Mouse (Mus musculus) embryonic facial prominence, embryonic 11.5 days (tissue): Measurements from ENCODE around the gene Abcc8. TPM values are rescaled to one million over a fixed set of nuclear protein-coding genes. Genes with fewer than 3 reads are reported as not detected.

Source experiments
- ATAC-seq: fragments of 200-750 bp; cut with Nextera tagmentation; replicated peaks from 2 replicates; pipeline ENCODE4 v1.8.0; 2017; ENCODE audit warnings: low read depth; ENCODE audit not compliant: insufficient number of reproducible peaks, low FRiP score, low TSS enrichment
- DNase-seq: peaks from one replicate; pipeline ENCODE4 v3.0.0-alpha.2; 2015; ENCODE audit warnings: low spot score
- H3K27ac ChIP-seq: fragments of 300-500 bp; sonication (generic); replicated peaks from 2 replicates; pipeline ENCODE4 v1.5.1; 2014; ENCODE audit warnings: mild to moderate bottlenecking, low read depth, low read length, control low read depth
- H3K27me3 ChIP-seq: fragments of 300-500 bp; sonication (generic); 2 replicates; pipeline ENCODE4 v1.6.1; 2014; ENCODE audit warnings: mild to moderate bottlenecking, low read length, moderate library complexity, mixed read lengths; ENCODE audit not compliant: control insufficient read depth, insufficient read depth
- H3K36me3 ChIP-seq: fragments of 300-500 bp; sonication (generic); replicated peaks from 2 replicates; pipeline ENCODE4 v1.6.1; 2014; ENCODE audit warnings: low read depth, mild to moderate bottlenecking, low read length, moderate library complexity, mixed read lengths; ENCODE audit not compliant: control insufficient read depth, insufficient read depth
- H3K4me1 ChIP-seq: fragments of 300-500 bp; sonication (generic); 2 replicates; pipeline ENCODE4 v1.6.1; 2014; ENCODE audit warnings: low read length, mixed read lengths; ENCODE audit not compliant: control insufficient read depth, insufficient read depth
- H3K4me2 ChIP-seq: fragments of 300-500 bp; sonication (generic); 2 replicates; pipeline ENCODE4 v1.6.1; 2014; ENCODE audit warnings: low read depth, mild to moderate bottlenecking, control low read depth, low read length, moderate library complexity
- H3K4me3 ChIP-seq: fragments of 300-500 bp; sonication (generic); 2 replicates; pipeline ENCODE4 v1.5.1; 2014; ENCODE audit warnings: low read depth, low read length, control low read depth
- H3K9ac ChIP-seq: fragments of 300-500 bp; sonication (generic); replicated peaks from 2 replicates; pipeline ENCODE4 v1.6.1; 2014; ENCODE audit warnings: mild to moderate bottlenecking, control low read depth, low read length
- H3K9me3 ChIP-seq: fragments of 300-500 bp; sonication (generic); replicated peaks from 2 replicates; pipeline ENCODE4 v1.6.1; 2016; ENCODE audit warnings: mild to moderate bottlenecking, low read length, inconsistent platforms, mixed read lengths; ENCODE audit not compliant: control insufficient read depth
- WGBS: fragments of 180-500 bp; shearing (Covaris S2); extraction: QIAGEN DNeasy Blood & Tissue Kit; methylation state at CpG from one replicate; pipeline ENCODE4 v1.1.7; 2014; 5-methylcytosine and 5-hydroxymethylcytosine counted together
- polyA plus RNA-seq: library from polyadenylated mRNA; unstranded; fragments of >200 nt; fragmentation: Nextera tagmentation; extraction: Ambion mirVana; gene quantifications from 2 replicates; pipeline ENCODE4 v1.2.1, GENCODE M21; 2014

Abcc8 gene
- polyA plus RNA-seq, 1 experiment from 2014 or later, result 0.20 TPM

DNA sequence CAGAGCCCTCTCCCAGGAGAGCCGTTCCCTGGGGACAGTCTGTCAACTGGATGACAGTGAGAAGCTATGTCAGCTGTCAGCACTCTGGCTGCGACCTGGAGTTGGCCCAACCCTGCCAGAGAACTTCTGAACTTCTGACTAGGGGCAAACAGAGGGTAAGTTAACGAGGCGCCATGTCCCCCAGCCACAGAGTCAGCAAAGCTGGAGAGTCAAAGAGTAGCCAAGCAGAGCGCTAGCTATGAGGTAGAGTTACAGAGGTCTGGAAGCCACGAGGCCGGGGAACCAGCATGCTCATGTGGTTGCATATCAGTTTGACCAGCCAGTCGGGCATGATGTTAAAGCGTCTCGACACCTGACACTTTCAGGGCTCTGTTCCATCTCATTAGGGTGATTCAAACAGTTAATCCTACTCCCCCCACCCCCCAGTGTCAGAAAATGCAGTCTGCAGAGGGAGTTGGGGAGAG is 63.7 kb downstream of the Abcc8 start:
- Histone ChIP-seq H3K36me3 (no peaks in the 10 kb centered on the region), H3K27ac (no peak overlapping the region), H3K9me3 (no peaks in the 10 kb centered on the region), H3K27me3 (no peaks in the 10 kb centered on the region), H3K4me1 (no peaks in the 10 kb centered on the region), H3K9ac (no peak overlapping the region), H3K4me3 (no peak overlapping the region), H3K4me2 (no peak overlapping the region)
- WGBS, result 56% methylated on average over 10 of the region's 10 CpGs
- ATAC-seq (0 out of 2 replicates have a peak, but pooled peaks have one; percentile 14), DNase-seq (peak; percentile 36)

DNA sequence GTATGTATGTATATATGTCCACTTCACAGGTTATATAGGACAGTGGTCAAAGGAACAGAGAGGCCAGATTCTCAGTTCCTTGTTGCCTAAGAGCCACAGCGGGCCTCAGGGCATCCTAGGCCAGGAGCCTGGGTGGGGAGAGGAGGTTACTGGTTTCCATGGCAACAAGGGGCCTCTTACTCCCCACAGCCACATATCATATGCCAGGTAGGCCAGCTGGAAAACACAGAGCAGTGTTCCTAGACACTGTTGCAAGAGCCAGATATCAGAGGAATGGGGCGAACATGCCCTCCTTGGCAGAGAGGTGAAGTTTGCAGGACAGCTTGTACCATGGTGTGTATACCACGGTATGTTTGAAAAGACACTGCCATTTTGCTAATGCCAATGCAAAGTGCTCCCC is 66.4 kb downstream of the Abcc8 start:
- no peaks in the 10 kb centered on the region for H3K9me3 ChIP-seq
- 56% methylated on average over 3 of the region's 3 CpGs for WGBS

DNA sequence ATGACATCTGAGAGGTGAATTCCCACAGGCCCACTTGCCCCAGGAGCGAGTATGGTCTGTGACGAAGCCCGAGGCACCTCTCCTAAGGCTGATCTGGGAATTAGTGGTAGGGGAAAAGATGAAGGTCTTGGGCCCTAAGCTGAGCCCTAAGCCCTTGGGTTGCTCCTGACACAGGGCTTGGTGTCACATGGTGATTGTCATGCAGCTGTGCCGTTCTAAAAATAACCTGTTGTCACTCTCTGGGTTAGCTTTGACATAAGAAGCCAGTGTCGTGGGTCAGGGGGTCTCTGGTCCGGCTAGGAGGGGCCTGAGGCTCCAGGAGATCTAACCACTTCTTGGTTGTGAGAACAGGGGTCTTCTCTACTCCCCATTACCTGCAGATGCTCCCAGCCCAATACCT is 67.9 kb downstream of the Abcc8 start:
- Histone ChIP-seq H3K9me3 (no peaks in the 10 kb centered on the region), H3K4me1 (no peaks in the 10 kb centered on the region), H3K9ac (no peak overlapping the region), H3K36me3 (no peaks in the 10 kb centered on the region), H3K4me3 (no peak overlapping the region), H3K27me3 (no peaks in the 10 kb centered on the region), H3K4me2 (no peak overlapping the region), H3K27ac (no peak overlapping the region)
- DNase-seq (no peak), ATAC-seq (no peak)
- 66% methylated on average over 6 of the region's 6 CpGs for WGBS

More for the DNA sequence above, 66.4 kb downstream of the Abcc8 start:
- H3K27me3 ChIP-seq, result no peaks in the 10 kb centered on the region
- DNase-seq (peak; percentile 41), ATAC-seq (no peak)
- H3K9ac ChIP-seq, result no peak overlapping the region
- H3K4me1 ChIP-seq, result no peaks in the 10 kb centered on the region
- no peak overlapping the region for H3K27ac ChIP-seq
- no peak overlapping the region for H3K4me2 ChIP-seq
- H3K4me3 ChIP-seq, result no peak overlapping the region
- no peaks in the 10 kb centered on the region for H3K36me3 ChIP-seq

DNA sequence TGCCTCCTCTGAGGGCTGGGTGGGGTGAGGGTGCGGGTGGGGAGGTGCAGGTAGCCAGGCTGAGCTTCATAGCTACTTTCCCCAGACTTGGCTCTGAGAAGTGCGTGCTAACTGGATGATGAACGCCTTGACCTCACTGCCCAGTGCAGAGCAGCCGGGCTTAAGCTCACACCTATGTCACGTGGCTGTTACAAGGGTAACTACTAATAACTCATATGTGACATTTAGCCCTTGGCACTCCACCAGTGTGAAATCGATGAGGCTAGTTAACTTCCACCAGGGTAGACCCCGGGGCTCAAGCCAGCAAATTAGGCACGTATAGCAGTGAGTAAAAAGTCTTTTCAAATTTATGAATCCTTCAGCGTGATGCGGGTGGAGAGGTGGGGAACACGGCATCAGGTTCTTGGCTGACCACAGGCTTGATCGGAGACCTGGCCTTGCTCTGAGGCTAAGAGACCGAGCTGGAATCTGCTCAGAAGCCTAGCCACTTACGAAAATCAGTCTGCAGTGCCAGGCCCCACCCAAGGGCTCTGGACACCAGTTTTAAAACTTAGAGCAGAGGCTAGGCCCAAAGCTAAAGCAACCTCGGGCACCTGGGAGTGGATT is 68.5 kb downstream of the Abcc8 start:
- DNase-seq (no peak), ATAC-seq (no peak)
- no peaks in the 10 kb centered on the region for H3K27me3 ChIP-seq
- no peak overlapping the region for H3K9ac ChIP-seq
- no peaks in the 10 kb centered on the region for H3K4me1 ChIP-seq
- H3K4me3 ChIP-seq, result no peak overlapping the region
- no peaks in the 10 kb centered on the region for H3K36me3 ChIP-seq
- H3K9me3 ChIP-seq, result no peaks in the 10 kb centered on the region
- H3K4me2 ChIP-seq, result no peak overlapping the region
- H3K27ac ChIP-seq, result no peak overlapping the region
- WGBS, result 81% methylated on average over 15 of the region's 15 CpGs

DNA sequence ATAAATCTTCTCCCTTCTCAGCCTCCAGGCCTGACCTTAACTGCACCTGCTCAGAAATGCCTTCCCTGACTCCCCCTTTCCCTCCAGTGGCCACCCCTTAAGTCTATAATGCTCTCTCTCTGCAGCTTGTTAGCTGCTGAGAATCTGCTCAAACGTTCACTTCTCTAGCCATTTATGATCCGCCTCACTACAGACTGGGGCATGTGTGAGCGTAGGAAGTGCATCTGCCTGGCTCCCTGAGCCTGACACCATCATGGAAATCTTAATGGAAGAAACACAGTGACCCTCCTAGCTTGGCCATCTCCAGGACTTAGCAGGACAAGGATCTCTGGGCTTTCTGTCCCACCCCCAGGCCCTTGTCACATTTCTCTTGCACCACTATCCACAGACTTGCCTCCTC is 69.8 kb downstream of the Abcc8 start:
- H3K36me3 ChIP-seq, result no peaks in the 10 kb centered on the region
- no peak overlapping the region for H3K27ac ChIP-seq
- DNase-seq (no peak), ATAC-seq (no peak)
- no peak overlapping the region for H3K4me2 ChIP-seq
- H3K9ac ChIP-seq, result no peak overlapping the region
- no peaks in the 10 kb centered on the region for H3K9me3 ChIP-seq
- 82% methylated on average over 3 of the region's 3 CpGs for WGBS
- no peak overlapping the region for H3K4me3 ChIP-seq
- H3K4me1 ChIP-seq, result no peaks in the 10 kb centered on the region
- H3K27me3 ChIP-seq, result no peaks in the 10 kb centered on the region; the same call in 1 of the 2 replicates

DNA sequence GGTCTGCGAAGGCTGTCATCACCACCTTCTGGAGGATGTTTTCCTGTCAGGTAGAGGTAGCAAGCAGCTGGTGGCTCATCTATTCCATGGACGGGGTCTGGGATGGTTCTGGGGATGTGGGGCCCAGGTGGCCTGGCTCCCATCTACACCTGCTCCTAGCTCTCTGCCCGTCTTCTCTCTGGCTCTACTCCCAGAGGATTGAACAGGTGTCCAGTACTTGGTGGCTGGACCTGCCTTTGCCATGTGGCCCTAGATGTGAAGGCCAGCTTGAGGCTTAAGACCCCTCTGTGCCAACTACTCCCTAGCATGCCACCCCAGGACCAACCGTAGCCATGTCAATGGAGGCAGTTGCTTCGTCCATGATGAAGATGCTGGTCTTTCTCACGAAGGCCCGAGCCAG is 74.3 kb downstream of the Abcc8 start:
- Histone ChIP-seq H3K4me2 (no peak overlapping the region), H3K9me3 (no peaks in the 10 kb centered on the region), H3K27me3 (peaks cover under 1% of the 10 kb centered on the region; the same call in 1 of the 2 replicates), H3K4me1 (no peaks in the 10 kb centered on the region), H3K27ac (no peak overlapping the region), H3K4me3 (no peak overlapping the region), H3K36me3 (no peaks in the 10 kb centered on the region), H3K9ac (no peak overlapping the region)
- DNase-seq, result no peak
- ATAC-seq, result no peak
- WGBS, result 91% methylated on average over 7 of the region's 7 CpGs

DNA sequence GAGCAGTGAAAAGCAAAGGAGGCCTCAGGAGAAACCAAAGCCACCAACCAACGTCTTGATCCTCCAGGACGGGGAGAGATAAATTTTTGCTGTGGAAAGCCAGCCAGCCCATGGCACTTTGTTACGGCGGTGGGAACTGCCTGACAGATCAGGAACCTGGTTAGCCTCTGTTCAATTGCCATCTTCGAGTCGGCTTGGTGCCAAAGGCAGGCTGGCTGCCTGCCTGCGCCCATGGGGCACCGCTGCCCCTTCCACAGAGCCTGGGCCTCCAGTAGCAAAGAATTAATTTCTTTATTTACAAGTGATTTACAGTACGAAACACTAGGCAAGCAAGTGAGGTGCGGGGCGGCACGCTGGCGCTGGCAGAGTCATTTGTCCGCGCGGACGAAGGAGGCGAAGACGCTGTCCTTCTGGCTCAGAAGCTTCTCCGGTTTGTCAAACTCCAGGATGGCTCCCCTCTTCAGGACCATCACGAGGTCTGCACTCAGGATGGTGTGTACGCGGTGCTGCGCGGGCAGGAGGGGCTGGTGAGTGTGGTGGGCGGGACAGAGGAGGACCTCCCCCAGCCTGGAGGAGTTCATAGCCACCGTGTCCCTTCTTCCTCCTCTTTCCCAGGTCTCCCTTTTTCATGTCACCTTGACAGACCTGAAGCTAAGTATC is 75.4 kb downstream of the Abcc8 start:
- ATAC-seq (no peak), DNase-seq (no peak)
- H3K9me3 ChIP-seq, result no peaks in the 10 kb centered on the region
- H3K27me3 ChIP-seq, result peaks cover 9% of the 10 kb centered on the region; the same call in 1 of the 2 replicates
- H3K4me3 ChIP-seq, result no peak overlapping the region
- H3K27ac ChIP-seq, result no peak overlapping the region
- WGBS, result 85% methylated on average over 27 of the region's 27 CpGs
- H3K4me1 ChIP-seq, result no peaks in the 10 kb centered on the region; the same call in 1 of the 2 replicates
- no peaks in the 10 kb centered on the region for H3K36me3 ChIP-seq
- H3K9ac ChIP-seq, result no peak overlapping the region
- H3K4me2 ChIP-seq, result no peak overlapping the region

DNA sequence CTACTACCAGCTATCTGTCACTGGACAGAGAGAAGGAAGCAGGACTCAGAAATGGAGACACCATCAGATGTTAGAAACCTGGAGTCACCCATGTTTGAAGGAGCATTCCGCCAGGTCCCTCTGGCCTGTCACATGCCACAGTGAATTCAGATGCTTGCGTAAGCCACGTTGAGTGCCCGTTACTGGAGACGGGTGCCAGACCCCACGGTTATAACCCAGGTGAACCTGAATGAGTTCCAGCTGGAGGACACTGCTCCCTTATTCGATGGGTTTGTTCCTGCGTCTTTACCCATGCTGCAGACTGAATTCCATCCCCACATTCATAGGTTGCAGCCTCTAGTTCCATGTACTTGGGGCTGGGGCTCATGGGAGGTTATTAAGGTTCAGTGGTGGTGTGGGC is 76.1 kb downstream of the Abcc8 start:
- no peaks in the 10 kb centered on the region; the same call in 1 of the 2 replicates for H3K4me1 ChIP-seq
- no peak for ATAC-seq

More for the DNA sequence above, 76.1 kb downstream of the Abcc8 start:
- no peaks in the 10 kb centered on the region for H3K36me3 ChIP-seq
- no peak overlapping the region for H3K4me2 ChIP-seq
- no peaks in the 10 kb centered on the region for H3K9me3 ChIP-seq
- no peak overlapping the region for H3K4me3 ChIP-seq
- no peak for DNase-seq
- H3K27ac ChIP-seq, result no peak overlapping the region
- peaks cover 9% of the 10 kb centered on the region; the same call in 1 of the 2 replicates for H3K27me3 ChIP-seq
- WGBS, result 89% methylated on average over 8 of the region's 8 CpGs
- H3K9ac ChIP-seq, result no peak overlapping the region
